Mouse (Mus musculus) embryonic facial prominence, embryonic 14.5 days (tissue): Measurements from ENCODE around the gene Terb1. TPM values are rescaled to one million over a fixed set of nuclear protein-coding genes. Genes with fewer than 3 reads are reported as not detected.

Experiments used
- ATAC-seq: fragments of 200-750 bp; cut with Nextera tagmentation; 2 replicates; pipeline ENCODE4 v1.8.0; 2017; ENCODE audit warnings: low read depth, moderate number of reproducible peaks, moderate TSS enrichment
- DNase-seq: peaks from one replicate; pipeline ENCODE4 v3.0.0-alpha.2; 2015; ENCODE audit warnings: low spot score
- H3K27ac ChIP-seq: fragments of 300-500 bp; sonication (generic); replicated peaks from 2 replicates; pipeline ENCODE4 v1.5.1; 2014; ENCODE audit warnings: low read depth, mild to moderate bottlenecking, low read length, moderate library complexity
- H3K27me3 ChIP-seq: fragments of 300-500 bp; sonication (generic); replicated peaks from 2 replicates; pipeline ENCODE4 v1.6.1; 2014; ENCODE audit warnings: low read length; ENCODE audit not compliant: control insufficient read depth, insufficient read depth
- H3K36me3 ChIP-seq: fragments of 300-500 bp; sonication (generic); 2 replicates; pipeline ENCODE4 v1.6.1; 2014; ENCODE audit warnings: low read length, mixed read lengths; ENCODE audit not compliant: control insufficient read depth, insufficient read depth
- H3K4me1 ChIP-seq: fragments of 300-500 bp; sonication (generic); 2 replicates; pipeline ENCODE4 v1.6.1; 2014; ENCODE audit warnings: antibody characterized with exemption, low read length; ENCODE audit not compliant: control insufficient read depth, insufficient read depth
- H3K4me2 ChIP-seq: fragments of 300-500 bp; sonication (generic); 2 replicates; pipeline ENCODE4 v1.6.1; 2014; ENCODE audit warnings: low read depth, mild to moderate bottlenecking, low read length, moderate library complexity, mixed read lengths
- H3K4me3 ChIP-seq: fragments of 300-500 bp; sonication (generic); 2 replicates; pipeline ENCODE4 v1.5.1; 2014; ENCODE audit warnings: low read depth, mild to moderate bottlenecking, low read length
- H3K9ac ChIP-seq: fragments of 300-500 bp; sonication (generic); 2 replicates; pipeline ENCODE4 v1.6.1; 2014; ENCODE audit warnings: low read depth, mild to moderate bottlenecking, low read length, moderate library complexity, mixed read lengths
- H3K9me3 ChIP-seq: fragments of 300-500 bp; sonication (generic); 2 replicates; pipeline ENCODE4 v1.6.1; 2016; ENCODE audit warnings: low read length; ENCODE audit not compliant: control insufficient read depth
- whole genome bisulfite sequencing: fragments of 180-500 bp; shearing (Covaris S2); extraction: QIAGEN DNeasy Blood & Tissue Kit; methylation state at CpG from one replicate; pipeline ENCODE4 v1.1.7; 2014; 5-methylcytosine and 5-hydroxymethylcytosine counted together
- polyA plus RNA-seq: library from polyadenylated mRNA; unstranded; fragments of >200 nt; fragmentation: Nextera tagmentation; extraction: Ambion mirVana; gene quantifications from 2 replicates; pipeline ENCODE4 v1.2.1, GENCODE M21; 2014

Gene Terb1
- 0.53 and 0.62 TPM in 2 replicates for polyA plus RNA-seq

- H3K9ac ChIP-seq, result peak within 1 kb of the TSS; percentile 75
- 3% methylated on average over 37 of the region's 64 CpGs for WGBS
- no peaks in the 10 kb centered on the region for H3K27me3 ChIP-seq
- peak within 1 kb of the TSS; percentile 28; the same call in 1 of the 2 replicates for H3K27ac ChIP-seq
- H3K9me3 ChIP-seq, result 0 out of 2 replicates have a peak, but pooled peaks cover 5% of the 10 kb centered on the region
- H3K4me2 ChIP-seq, result peak within 1 kb of the TSS; percentile 99
- ATAC-seq (peak; percentile 84), DNase-seq (peak; percentile 30)
- H3K4me3 ChIP-seq, result peak within 1 kb of the TSS; percentile 59
- H3K36me3 ChIP-seq, result peaks cover 17% of the 10 kb centered on the region
- H3K4me1 ChIP-seq, result no peaks in the 10 kb centered on the region
These were observed at the start of gene Terb1 for GRCm38 (mm10) chr8:104509061-104510006. TSS of gene Terb1 (minus strand) at chr8:104509910.

GRCm38 (mm10) chr8:104557226-104557625, 47.5 kb upstream of the Terb1 start:
- H3K4me2 ChIP-seq, result no peak overlapping the region
- H3K27me3 ChIP-seq, result no peaks in the 10 kb centered on the region
- 76% methylated on average over 7 of the region's 7 CpGs for WGBS
- H3K9ac ChIP-seq, result no peak overlapping the region
- no peaks in the 10 kb centered on the region for H3K36me3 ChIP-seq
- H3K4me1 ChIP-seq, result no peaks in the 10 kb centered on the region
- no peak overlapping the region for H3K4me3 ChIP-seq
- DNase-seq, result no peak
- no peak overlapping the region for H3K27ac ChIP-seq
- no peak for ATAC-seq
- H3K9me3 ChIP-seq, result no peaks in the 10 kb centered on the region

GRCm38 (mm10) chr8:104555191-104555590, 45.5 kb upstream of the Terb1 start:
- 89% methylated on average over 4 of the region's 4 CpGs for WGBS

GRCm38 (mm10) chr8:104543440-104544045, 33.8 kb upstream of the Terb1 start:
- no peaks in the 10 kb centered on the region for H3K36me3 ChIP-seq
- no peak overlapping the region for H3K4me3 ChIP-seq
- 60% methylated on average over 8 of the region's 8 CpGs for WGBS
- DNase-seq, result no peak
- no peak for ATAC-seq
- no peaks in the 10 kb centered on the region for H3K9me3 ChIP-seq
- peaks cover 53% of the 10 kb centered on the region for H3K27me3 ChIP-seq
- H3K9ac ChIP-seq, result no peak overlapping the region
- H3K4me1 ChIP-seq, result 0 out of 2 replicates have a peak, but pooled peaks cover 5% of the 10 kb centered on the region
- no peak overlapping the region for H3K27ac ChIP-seq
- no peak overlapping the region for H3K4me2 ChIP-seq

More at GRCm38 (mm10) chr8:104555191-104555590, 45.5 kb upstream of the Terb1 start:
- Histone ChIP-seq H3K27ac (no peak overlapping the region), H3K27me3 (no peaks in the 10 kb centered on the region), H3K9ac (no peak overlapping the region), H3K9me3 (no peaks in the 10 kb centered on the region), H3K4me3 (no peak overlapping the region), H3K36me3 (no peaks in the 10 kb centered on the region), H3K4me1 (no peaks in the 10 kb centered on the region), H3K4me2 (no peak overlapping the region)
- no peak for DNase-seq
- ATAC-seq, result no peak

- H3K36me3 ChIP-seq, result no peaks in the 10 kb centered on the region
- ATAC-seq (no peak), DNase-seq (peak; percentile 4)
- H3K4me3 ChIP-seq, result no peak overlapping the region
- H3K27me3 ChIP-seq, result peaks cover 53% of the 10 kb centered on the region
- H3K9ac ChIP-seq, result no peak overlapping the region
- no peak overlapping the region for H3K27ac ChIP-seq
- 9% methylated on average over 11 of the region's 11 CpGs for WGBS
- 0 out of 2 replicates have a peak, but pooled peaks cover 5% of the 10 kb centered on the region for H3K4me1 ChIP-seq
- H3K4me2 ChIP-seq, result no peak overlapping the region
- H3K9me3 ChIP-seq, result no peaks in the 10 kb centered on the region
These were observed 32.5 kb upstream of the Terb1 start for GRCm38 (mm10) chr8:104542160-104542559.

- H3K4me1 ChIP-seq, result 0 out of 2 replicates have a peak, but pooled peaks cover 5% of the 10 kb centered on the region
- 14% methylated on average over 8 of the region's 8 CpGs for WGBS
These were observed 31.8 kb upstream of the Terb1 start for GRCm38 (mm10) chr8:104541515-104541880.

GRCm38 (mm10) chr8:104540710-104541514, 31.2 kb upstream of the Terb1 start:
- Histone ChIP-seq H3K27ac (no peak overlapping the region), H3K27me3 (peaks cover 53% of the 10 kb centered on the region), H3K4me1 (0 out of 2 replicates have a peak, but pooled peaks cover 5% of the 10 kb centered on the region), H3K9ac (peak overlapping the region; percentile 32), H3K4me3 (peak overlapping the region; percentile 47), H3K4me2 (peak overlapping the region; percentile 95), H3K9me3 (no peaks in the 10 kb centered on the region), H3K36me3 (no peaks in the 10 kb centered on the region)
- ATAC-seq, result 0 out of 2 replicates have a peak, but pooled peaks have one; percentile 5
- DNase-seq, result peak; percentile 8
- WGBS, result 0% methylated on average over 31 of the region's 76 CpGs

More at GRCm38 (mm10) chr8:104541515-104541880, 31.8 kb upstream of the Terb1 start:
- DNase-seq (no peak), ATAC-seq (no peak)
- Histone ChIP-seq H3K9ac (no peak overlapping the region), H3K27ac (no peak overlapping the region), H3K36me3 (no peaks in the 10 kb centered on the region), H3K4me3 (peak overlapping the region; percentile 47), H3K27me3 (peaks cover 53% of the 10 kb centered on the region), H3K4me2 (peak overlapping the region; percentile 95), H3K9me3 (no peaks in the 10 kb centered on the region)

- Histone ChIP-seq H3K9ac (peak overlapping the region; percentile 32), H3K27ac (no peak overlapping the region), H3K4me1 (0 out of 2 replicates have a peak, but pooled peaks cover 5% of the 10 kb centered on the region), H3K27me3 (peaks cover 53% of the 10 kb centered on the region), H3K4me2 (peak overlapping the region; percentile 95), H3K4me3 (peak overlapping the region; percentile 47), H3K36me3 (no peaks in the 10 kb centered on the region), H3K9me3 (no peaks in the 10 kb centered on the region)
- DNase-seq (no peak), ATAC-seq (no peak)
- 36% methylated on average over 7 of the region's 7 CpGs for WGBS
These were observed 30.5 kb upstream of the Terb1 start for GRCm38 (mm10) chr8:104540238-104540637.
